Mouse (Mus musculus) cerebellum, adult 11-12 months (tissue): Measurements from ENCODE around the gene Trh.
A peak's percentile ranks its signal among the peaks of the same experiment; 100 is the strongest.

Source experiments
- DNase-seq: peaks from one replicate; pipeline ENCODE4 v3.0.0; 2022

The Trh gene

DNA sequence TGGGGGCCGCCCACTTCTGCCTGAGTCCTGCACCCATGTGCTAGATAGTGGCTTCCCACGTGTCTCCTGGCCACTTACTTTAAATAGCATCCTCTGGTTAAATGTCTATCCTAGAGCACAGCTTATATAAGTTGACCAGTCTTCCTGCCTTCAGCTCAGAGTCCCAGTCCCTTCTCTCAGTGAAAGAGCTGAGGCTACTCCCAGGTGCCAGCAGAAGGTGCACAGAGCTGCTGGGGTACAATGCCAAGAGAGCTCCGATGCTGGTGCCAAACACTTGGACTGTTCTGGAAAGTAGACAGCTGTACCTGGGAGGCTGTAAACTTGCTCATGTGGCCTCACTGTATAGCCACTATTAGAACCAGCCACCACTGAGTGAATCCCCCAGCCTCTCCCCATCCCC lies 22.4 kb downstream of the Trh start:
- DNase-seq, result no peak

DNA sequence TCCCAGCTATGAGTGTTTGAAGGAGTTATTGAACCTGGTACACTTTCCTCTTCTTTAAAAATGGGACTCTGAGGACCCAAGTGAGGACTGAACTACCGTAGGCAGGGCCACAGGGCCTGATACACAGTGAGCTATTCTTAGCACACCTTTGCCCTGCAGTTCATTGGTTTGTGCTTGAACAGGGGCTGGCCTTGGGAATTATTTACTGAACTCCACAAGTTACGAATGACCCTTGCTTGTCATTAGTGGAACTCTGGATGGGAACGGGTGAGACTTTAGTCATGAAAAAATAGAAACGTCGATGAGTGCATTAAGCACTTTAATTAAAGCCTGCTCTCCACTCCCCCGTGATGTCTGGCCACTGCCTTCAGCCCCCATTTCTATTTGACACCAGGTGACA lies 22.8 kb downstream of the Trh start:
- DNase-seq, result no peak

DNA sequence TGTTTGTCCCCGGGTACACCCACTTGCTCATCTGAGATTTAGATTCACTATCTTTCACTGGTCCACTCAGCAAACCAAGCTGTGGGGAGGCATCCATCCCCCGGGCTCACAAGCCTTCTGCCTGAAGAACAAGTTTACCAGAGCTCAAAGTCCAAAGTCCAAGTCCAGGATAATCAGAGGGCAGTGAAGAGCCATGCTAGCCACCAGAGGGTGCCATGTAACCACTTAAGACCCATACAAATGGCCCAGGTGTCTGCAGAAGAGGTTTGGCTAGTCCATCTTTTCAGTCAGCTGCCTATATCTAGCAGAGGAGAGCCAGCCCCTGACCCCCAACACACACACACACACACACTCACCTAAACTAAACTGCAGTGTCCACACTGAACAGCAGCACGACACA lies 25.0 kb downstream of the Trh start:
- no peak for DNase-seq

DNA sequence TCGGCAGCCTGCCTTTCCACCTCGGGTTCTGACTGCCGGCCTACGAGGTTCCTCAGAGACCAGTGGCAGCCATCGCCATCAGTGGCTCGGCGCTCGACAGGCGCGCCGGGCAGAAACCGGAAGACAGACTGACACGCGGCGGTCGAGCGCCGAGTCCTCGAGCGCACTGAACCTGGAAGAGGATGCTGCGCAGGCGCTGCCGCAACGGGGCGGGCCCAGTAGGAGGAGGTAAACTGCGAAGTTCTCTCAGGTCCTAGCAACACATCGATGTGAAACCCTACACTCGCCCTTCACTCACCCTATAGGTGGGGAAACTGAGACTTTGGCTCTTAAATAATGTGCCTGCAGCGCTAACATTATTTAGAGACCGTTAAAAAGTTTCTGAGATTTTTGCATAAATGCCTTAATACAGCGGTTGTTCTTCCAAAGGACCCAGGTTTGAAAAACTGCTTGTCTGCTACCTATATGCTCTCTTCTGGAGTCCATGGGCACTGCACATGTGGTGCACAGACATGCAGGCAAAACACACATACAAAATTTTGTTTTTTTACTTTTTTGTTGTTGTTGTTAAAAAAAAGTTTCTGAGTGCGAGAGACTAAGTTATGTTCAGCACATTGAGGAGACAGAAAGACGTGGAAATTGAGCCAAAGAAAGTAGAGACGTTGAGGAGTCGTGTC lies 29.5 kb downstream of the Trh start, which contains the start of gene Rbsn:
Gene Rbsn, minus strand, starts transcription at position 153 of the 677 bp plus-strand sequence.
- peak; percentile 90 for DNase-seq

DNA sequence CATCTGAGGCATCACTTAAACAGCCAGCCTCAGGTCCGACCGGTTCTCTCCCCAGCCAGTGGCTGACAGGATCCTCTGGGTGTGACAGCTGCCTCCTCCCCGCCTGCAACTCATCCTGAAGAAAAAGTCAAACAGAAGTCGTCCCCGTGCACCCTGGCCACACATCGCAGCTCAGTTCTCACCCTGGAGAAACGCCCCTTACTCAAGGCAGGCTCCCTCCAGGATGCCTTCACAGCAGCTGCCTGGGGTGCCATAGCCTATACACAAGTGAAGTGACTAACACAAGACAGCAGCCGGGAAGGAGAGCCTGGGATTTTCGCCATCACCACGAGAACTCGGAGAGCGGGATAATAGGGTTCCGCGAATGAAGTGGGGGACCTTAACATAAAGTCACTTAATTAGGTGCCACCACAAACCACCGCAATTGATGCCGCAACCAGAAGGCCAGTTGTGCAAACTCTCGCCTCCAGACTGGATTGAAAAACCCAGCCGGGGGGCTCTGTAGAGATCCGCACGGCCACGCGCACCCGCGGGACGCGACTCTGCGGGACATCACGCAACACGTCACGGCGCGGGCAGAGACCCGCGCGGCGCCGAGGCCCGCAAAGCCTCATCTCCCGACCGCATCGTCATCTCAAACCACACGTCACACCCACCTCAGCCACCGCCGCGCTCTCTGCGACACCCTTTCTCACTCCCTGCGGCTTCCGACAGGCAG lies 30.2 kb downstream of the Trh start:
- DNase-seq, result peak; percentile 26

DNA sequence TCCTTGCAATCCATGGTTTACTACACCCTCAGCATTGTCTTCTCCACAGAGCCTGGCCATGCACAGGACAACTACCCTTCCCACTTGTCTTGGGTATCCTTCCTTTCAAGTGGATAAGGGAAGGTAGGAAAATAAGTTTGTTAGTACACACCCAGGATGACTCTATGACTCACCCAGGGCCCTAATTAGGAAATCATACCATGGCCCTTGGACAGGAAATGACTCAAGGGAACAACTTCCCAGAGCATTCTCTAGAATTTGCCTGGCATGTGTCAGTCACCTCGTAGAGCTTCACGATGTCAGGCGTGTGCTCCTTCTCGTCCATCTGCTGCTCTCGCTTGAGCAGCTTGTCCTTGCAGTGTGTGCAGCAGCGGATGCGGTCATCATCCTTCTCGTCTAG lies 45.0 kb downstream of the Trh start:
- DNase-seq, result no peak
